Mouse (Mus musculus) layer of hippocampus, postnatal 25 days (tissue): ENCODE measurements around the gene Obsl1. TPM values are rescaled to one million over a fixed set of nuclear protein-coding genes. Genes with fewer than 3 reads are reported as not detected.

ENCODE experiments used
- DNase-seq, 2 experiments: peaks; one replicate each; pipeline ENCODE4 v3.0.0; 2022; ENCODE audit warnings: mixed read lengths in 2 of 2, low spot score in 1 of 2; ENCODE audit errors: extremely low spot score in 1 of 2
- total RNA-seq, 2 experiments: library from RNA; stranded (reverse); gene quantifications; 2 replicates each; pipeline ENCODE4 v1.2.3; 2021

Obsl1 gene
- 10 to 100 TPM; 18.9 to 20.2 TPM for total RNA-seq

GRCm38 (mm10) chr1:75505956-75506831, at the start of gene Obsl1:
Gene Obsl1 (minus strand): TSS chr1:75506452.
- no peak for DNase-seq

DNA sequence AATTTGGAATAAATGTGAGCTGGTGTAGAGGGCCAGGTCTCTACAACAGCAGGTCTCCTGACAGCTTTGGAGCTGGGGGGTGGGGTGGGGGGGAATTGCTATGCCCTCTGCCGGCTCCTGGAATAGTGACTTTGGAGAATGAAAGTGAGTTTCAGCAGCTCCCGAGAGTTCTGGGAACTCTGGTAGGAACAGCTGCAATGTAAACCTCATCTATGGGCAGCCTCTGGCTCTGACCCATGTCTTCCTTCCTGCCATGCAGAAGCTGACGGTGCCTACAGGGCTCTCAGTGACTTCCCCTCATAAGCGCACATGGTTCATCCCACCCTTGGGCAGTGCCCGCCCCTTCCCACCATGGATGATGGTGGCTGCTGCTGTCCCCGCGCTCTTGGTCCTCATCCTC, 49.4 kb upstream of the Obsl1 start:
- DNase-seq = no peak

GRCm38 (mm10) chr1:75550586-75550985, 44.3 kb upstream of the Obsl1 start:
- no peak for DNase-seq

GRCm38 (mm10) chr1:75549289-75550279, 43.3 kb upstream of the Obsl1 start:
- DNase-seq = no peak

DNA sequence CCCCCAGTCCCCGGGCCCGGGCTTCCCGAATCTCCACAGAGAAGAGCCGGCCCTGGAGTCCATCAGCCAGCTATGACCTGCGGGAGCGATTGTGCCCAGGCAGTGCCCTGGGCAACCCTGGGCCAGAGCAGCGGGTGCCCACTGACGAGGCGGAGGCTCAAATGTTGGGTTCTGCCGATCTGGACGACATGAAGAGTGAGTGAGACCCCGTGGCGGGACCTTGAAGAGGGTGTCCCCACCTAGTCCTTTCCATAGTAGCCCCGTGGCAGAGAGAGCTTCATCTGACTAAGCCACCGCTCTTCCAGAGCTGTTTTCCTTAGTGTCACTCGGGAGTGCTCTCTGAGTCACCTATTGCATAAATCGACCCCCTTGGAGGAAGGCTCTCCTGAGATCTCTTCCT, 42.6 kb upstream of the Obsl1 start:
- DNase-seq = no peak

- DNase-seq = no peak
These were observed 41.8 kb upstream of the Obsl1 start for GRCm38 (mm10) chr1:75548083-75548482.

DNA sequence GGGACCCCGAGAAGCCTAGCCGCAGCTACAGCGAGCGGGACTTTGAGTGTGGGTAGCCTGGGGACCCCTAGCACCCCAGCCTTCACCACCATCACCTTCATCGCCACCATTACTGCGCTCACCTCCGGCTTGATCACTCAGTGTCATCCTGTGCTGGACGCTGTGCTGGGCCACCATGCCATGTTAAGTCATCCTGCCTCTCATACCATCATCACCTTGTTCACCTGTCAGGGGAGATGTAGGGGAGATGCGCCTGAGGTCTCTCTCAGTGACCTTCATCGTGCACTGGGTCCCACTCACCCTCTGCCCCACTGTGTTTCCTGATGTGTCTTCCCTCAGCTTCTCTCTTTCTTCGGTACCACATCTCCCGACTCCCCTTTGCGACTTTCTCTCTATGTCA, 41.1 kb upstream of the Obsl1 start:
- DNase-seq = no peak

DNA sequence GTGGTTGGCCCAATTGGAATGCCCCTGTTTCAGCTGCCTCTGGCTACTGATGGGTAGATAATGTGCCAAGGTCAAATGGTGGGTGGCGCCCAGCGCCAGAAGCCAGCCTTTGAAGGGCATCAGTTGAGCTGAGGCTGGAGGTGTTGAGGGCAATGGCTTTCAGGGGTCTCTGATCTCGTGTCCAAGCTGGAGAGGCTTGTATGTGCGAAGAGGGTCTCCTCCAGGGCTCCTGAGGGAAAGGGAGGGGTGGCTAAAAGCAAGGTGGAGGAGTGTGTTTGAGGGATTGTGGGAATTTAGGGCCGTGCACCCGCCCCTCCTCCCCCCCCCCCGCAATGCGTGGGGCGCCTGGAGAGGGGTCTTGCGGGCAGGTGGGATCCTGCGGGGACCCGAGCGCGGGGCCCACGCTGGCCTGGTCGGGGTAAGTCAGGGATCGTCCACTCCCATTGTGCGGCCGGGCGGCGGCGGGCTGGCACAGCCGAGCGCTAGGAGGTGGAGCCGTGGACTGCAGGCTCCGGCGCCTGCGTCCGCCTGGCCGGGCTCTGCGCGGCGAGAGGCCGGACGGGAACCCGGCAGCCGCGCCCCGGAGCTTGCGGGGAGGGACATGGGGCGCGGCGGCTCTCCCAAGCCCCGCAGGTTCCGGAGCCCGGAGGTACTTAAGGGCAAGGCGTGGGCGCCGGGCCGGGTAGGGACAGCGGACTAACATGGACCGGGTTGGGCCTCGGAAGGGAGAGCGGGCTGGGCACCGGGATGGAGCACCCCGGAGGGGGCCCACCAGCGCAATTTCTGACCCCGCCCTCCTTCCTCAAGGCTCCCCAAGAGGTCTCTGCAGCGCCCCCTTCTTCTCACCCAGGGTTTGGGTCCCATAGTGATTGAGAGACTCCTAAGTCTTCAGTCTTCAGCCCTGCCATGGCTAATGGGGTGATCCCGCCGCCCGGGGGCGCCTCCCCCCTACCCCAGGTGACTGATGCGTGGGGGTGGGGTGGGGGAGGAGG, 40.0 kb upstream of the Obsl1 start, which contains the start of gene Slc4a3:
Gene Slc4a3 (plus strand): TSS at position 302 of the 992 bp plus-strand sequence.
- peak; percentile 50 to 64 for DNase-seq

DNA sequence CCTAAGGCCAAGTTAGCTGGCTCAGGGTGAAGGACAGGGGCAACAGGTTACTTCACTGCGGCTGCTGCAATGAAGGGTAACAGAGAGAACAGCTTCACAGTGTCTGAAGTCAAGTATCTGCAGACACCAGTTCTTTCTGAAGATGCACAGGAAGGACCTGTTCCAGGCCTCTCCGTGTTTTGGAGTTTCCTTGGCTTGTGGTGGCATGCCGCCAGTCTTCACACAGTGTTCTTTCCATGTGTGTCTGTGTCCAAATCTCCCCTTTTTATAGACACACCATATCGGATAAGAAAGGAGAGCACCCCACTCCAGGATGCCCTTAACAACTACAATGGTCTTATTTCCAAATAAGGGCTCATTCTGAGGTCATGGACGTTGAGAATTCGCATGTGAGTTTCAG, 38.1 kb upstream of the Obsl1 start:
- DNase-seq = no peak

DNA sequence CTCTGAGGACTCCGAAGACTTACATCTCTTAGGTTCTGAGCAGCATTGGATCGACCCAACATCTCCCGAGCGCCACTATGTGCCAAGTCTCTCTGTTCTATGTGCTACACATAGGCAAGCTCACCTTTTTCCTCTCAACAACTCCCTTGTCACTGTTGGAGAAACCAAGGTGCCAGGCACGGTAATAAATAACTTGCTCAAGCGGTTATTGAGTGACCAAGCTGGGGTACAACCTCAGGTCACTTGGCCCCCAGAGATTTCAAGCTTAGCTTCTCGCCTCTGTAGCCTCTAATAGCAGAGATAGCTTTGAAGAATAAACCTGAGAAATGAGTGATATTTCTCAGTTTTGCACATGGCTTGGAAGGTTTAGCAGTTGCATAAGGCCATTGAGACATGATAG, 35.2 kb upstream of the Obsl1 start:
- no peak for DNase-seq

DNA sequence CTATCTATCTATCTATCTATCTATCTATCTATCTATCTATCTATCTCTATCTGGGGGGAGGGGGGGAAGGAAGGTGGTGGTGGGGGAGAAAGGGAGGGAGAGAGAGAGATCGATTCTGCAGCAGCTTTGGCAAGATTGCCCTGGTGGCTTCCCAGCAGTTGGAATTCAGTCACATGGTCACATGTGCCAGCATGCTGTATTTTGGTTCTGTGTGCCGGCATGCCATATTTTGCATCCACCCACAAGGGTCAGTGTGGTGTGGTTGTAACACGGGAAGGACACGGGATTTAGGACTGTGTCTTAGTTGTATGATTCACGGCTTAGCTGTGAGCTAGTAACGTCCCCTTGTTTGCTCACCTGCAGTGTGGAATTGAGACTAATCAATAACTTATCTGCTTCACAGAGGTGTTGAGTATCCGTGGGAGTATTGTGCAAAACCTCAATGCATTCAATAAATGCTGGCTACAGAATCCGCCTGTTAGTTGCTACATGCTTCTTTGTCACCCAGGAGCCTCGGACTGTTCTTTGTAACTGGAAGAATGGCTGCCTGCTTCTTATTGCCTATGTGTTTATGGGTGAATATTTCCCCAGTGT, 32.4 kb upstream of the Obsl1 start:
- DNase-seq = no peak

GRCm38 (mm10) chr1:75537587-75537986, 31.3 kb upstream of the Obsl1 start:
- no peak for DNase-seq

GRCm38 (mm10) chr1:75533325-75534252, 27.3 kb upstream of the Obsl1 start:
- no peak for DNase-seq

DNA sequence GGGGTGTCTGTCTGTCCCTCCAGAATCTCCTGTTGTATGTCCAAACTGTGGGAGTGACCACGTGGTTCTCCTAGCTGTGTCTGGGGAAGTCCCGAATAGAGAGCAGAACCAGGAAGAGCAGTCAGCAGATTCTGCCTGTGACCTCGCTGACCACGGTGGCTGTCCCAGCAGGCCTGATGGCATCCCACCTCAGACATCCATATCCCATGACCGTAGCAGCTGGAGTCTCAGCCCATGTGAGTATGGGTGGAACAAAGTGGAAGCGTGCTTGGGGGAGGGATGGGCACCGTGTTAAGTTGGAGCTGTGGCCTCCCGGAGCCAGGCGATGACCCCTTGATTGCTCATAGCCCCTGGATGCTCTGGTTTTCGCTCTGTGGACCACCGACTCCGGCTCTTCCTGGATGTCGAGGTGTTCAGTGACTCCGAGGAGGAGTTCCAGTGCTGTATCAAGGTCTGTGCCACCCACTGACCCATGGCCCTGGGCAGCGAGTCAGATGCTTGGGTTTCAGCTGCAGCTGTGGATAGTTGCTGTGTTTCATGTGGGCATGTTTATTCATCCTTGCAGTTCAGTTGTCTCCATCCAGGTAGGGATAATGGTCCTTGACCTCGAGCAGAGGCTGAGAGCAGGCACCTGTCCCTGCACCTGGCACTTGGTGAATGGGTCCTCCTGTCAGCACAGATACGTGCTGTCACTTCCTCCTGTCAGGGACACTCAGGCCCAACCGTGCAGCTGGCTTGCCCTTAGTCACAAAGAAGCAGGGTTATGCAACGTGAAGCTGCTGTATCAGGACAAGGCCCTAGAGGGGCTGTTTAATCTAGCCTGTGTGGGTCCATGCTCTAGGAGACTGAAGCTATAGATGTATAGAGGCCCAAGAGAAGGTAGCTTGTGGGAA, 26.3 kb upstream of the Obsl1 start:
- DNase-seq = no peak

GRCm38 (mm10) chr1:75530546-75530945, 24.3 kb upstream of the Obsl1 start:
- DNase-seq = no peak

GRCm38 (mm10) chr1:75524679-75525078, 18.4 kb upstream of the Obsl1 start:
- DNase-seq = no peak

DNA sequence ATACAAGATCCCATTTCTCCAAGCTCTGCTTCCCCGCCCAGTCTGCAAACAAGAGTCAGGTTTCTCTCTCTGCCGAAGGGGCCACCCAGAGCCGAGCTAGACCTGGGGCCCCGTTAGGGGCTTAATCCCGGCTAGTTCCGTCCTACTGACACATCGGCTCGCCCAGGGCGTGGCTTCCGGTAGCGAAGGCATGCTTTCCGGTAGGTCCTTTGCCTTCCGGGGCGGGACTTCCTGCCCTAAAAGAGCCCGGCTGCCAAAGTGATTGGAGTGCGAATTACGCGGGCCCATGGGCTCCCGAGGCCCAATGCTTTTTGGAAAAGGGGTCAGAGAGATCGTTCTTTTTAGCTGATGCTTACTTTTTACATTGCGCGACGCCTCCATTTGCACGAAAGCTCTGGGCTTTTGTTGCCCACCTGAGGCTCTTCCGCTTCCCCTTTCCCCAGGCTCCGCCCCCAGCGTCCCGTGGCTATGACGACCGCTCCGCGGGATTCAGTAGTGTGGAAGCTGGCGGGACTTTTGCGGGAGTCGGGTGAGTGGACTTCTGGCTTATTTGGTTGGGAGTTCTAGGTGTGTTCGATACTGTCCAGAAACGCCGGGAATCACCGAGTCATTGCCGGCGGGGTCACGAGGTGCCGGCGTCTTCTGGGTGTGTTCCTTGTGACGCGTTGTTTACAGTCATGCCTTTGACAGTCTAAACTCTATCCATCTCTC, 15.2 kb upstream of the Obsl1 start, which contains the start of gene Stk11ip:
Gene Stk11ip (plus strand): TSS at position 209 of the 711 bp plus-strand sequence.
- peak; percentile 84 to 89 for DNase-seq
